Mouse (Mus musculus): ENCODE data around the gene Gm20388. TPM values are rescaled to one million over a fixed set of nuclear protein-coding genes. Genes with fewer than 3 reads are reported as not detected.

The Gm20388 gene
- polyA plus RNA-seq, 1 experiment from 2014 or later = not detected

GRCm38 (mm10) chr8:122357202-122357601, 2446.6 kb downstream of the Gm20388 start:
- no peaks in the 10 kb centered on the region for H3K27me3 ChIP-seq (ENCODE audit: control insufficient read depth, insufficient read depth, low read length)
- no peak overlapping the region for H3K4me3 ChIP-seq (ENCODE audit: low read depth, low read length)
- no peak overlapping the region for H3K4me2 ChIP-seq (ENCODE audit: low read depth, severe bottlenecking)
- H3K9me3 ChIP-seq (ENCODE audit: control insufficient read depth, low read length) = no peaks in the 10 kb centered on the region
- no peak overlapping the region for H3K27ac ChIP-seq (replicated peaks; ENCODE audit: low read depth, low read length)
- peak overlapping the region; percentile 13; the same call in 1 of the 2 replicates for H3K9ac ChIP-seq (ENCODE audit: low read length)
- H3K36me3 ChIP-seq (ENCODE audit: control insufficient read depth, insufficient read depth, low read length) = no peaks in the 10 kb centered on the region
- 47% methylated on average over 11 of the region's 11 CpGs for WGBS
- DNase-seq (ENCODE audit: low spot score) (no peak), ATAC-seq (ENCODE audit: insufficient number of reproducible peaks, low FRiP score, low TSS enrichment, low read depth) (no peak)
- no peaks in the 10 kb centered on the region for H3K4me1 ChIP-seq (ENCODE audit: control insufficient read depth, insufficient read depth, low read length)

DNA sequence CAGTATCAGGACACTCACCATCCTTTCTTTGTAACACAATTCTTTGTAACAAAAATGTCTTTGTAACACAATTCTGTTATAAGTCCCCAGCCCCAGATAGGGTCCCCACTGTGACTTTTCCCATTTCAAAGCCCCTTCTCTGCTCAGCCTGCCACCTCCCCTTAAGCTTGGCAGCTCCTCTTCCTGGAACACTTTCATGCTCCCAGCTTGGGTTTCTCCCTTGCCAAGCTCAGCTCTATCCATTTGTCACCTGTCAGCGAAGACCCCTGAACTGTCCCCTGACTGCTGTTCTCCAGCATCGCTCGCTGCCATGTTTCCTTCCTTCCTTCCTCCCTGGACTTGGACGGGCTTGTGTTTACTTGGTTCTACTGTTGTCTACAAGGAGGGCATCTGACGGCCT, 2447.0 kb downstream of the Gm20388 start:
- H3K9ac ChIP-seq (ENCODE audit: low read length) = no peak overlapping the region; the same call in 1 of the 2 replicates
- no peaks in the 10 kb centered on the region for H3K27me3 ChIP-seq (ENCODE audit: control insufficient read depth, insufficient read depth, low read length)
- H3K27ac ChIP-seq (replicated peaks; ENCODE audit: low read depth, low read length) = no peak overlapping the region
- 78% methylated on average over 5 of the region's 5 CpGs for WGBS
- no peak for DNase-seq (ENCODE audit: low spot score)
- no peaks in the 10 kb centered on the region for H3K4me1 ChIP-seq (ENCODE audit: control insufficient read depth, insufficient read depth, low read length)
- ATAC-seq (ENCODE audit: insufficient number of reproducible peaks, low FRiP score, low TSS enrichment, low read depth) = no peak
- no peaks in the 10 kb centered on the region for H3K9me3 ChIP-seq (ENCODE audit: control insufficient read depth, low read length)
- H3K4me3 ChIP-seq (ENCODE audit: low read depth, low read length) = no peak overlapping the region
- H3K4me2 ChIP-seq (ENCODE audit: low read depth, severe bottlenecking) = no peak overlapping the region
- no peaks in the 10 kb centered on the region for H3K36me3 ChIP-seq (ENCODE audit: control insufficient read depth, insufficient read depth, low read length)

DNA sequence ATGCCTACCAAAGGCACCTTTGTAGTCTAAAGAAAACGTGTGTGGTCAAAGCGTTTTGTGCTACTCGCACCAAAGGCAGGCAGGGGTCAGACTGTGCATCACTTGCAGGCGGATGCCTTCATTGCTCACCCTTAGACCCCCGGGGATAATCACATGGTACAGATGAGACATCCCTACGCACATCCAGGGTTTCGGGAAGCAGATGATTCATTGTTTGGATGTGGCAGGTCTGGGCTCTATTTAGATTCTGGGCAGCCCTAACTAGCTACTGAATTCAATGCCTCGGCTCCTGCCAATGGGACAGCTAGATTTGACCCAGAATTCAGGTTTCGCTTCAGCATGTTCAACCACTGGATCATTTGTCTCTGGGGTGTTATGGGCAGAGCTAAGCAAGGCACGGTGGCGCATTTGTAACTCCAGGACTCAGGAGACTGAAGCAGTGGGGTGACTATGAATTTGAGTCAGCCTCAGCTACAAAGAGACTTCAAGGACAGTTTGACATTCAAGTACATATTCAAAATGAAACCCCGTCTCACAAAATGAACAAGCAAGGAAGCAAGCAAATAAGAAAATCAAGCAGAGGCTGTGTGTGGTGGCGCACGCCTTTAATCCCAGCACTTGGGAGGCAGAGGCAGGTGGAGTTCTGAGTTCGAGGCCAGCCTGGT, 2448.6 kb downstream of the Gm20388 start:
- no peak for DNase-seq (ENCODE audit: low spot score)
- Histone ChIP-seq H3K4me1 (ENCODE audit: control insufficient read depth, insufficient read depth, low read length) (no peaks in the 10 kb centered on the region), H3K27ac (replicated peaks; ENCODE audit: low read depth, low read length) (no peak overlapping the region), H3K36me3 (ENCODE audit: control insufficient read depth, insufficient read depth, low read length) (no peaks in the 10 kb centered on the region), H3K27me3 (ENCODE audit: control insufficient read depth, insufficient read depth, low read length) (no peaks in the 10 kb centered on the region), H3K9ac (ENCODE audit: low read length) (no peak overlapping the region), H3K4me3 (ENCODE audit: low read depth, low read length) (no peak overlapping the region), H3K4me2 (ENCODE audit: low read depth, severe bottlenecking) (no peak overlapping the region), H3K9me3 (ENCODE audit: control insufficient read depth, low read length) (no peaks in the 10 kb centered on the region)
- no peak for ATAC-seq (ENCODE audit: insufficient number of reproducible peaks, low FRiP score, low TSS enrichment, low read depth)
- 81% methylated on average over 15 of the region's 15 CpGs for WGBS

GRCm38 (mm10) chr8:122360696-122361416, 2450.2 kb downstream of the Gm20388 start, which contains the start of gene Trhr2:
Gene Trhr2, minus strand, starts transcription at chr8:122360746.
- ATAC-seq (ENCODE audit: insufficient number of reproducible peaks, low FRiP score, low TSS enrichment, low read depth) (no peak), DNase-seq (ENCODE audit: low spot score) (no peak)
- Histone ChIP-seq H3K36me3 (ENCODE audit: control insufficient read depth, insufficient read depth, low read length) (no peaks in the 10 kb centered on the region), H3K4me2 (ENCODE audit: low read depth, severe bottlenecking) (no peak within 1 kb of the TSS), H3K27me3 (ENCODE audit: control insufficient read depth, insufficient read depth, low read length) (no peaks in the 10 kb centered on the region), H3K4me1 (ENCODE audit: control insufficient read depth, insufficient read depth, low read length) (no peaks in the 10 kb centered on the region), H3K27ac (replicated peaks; ENCODE audit: low read depth, low read length) (no peak within 1 kb of the TSS), H3K9me3 (ENCODE audit: control insufficient read depth, low read length) (no peaks in the 10 kb centered on the region), H3K9ac (ENCODE audit: low read length) (no peak within 1 kb of the TSS), H3K4me3 (ENCODE audit: low read depth, low read length) (no peak within 1 kb of the TSS)
- WGBS = 79% methylated on average over 7 of the region's 7 CpGs

- Histone ChIP-seq H3K4me1 (ENCODE audit: control insufficient read depth, insufficient read depth, low read length) (no peaks in the 10 kb centered on the region), H3K27me3 (ENCODE audit: control insufficient read depth, insufficient read depth, low read length) (no peaks in the 10 kb centered on the region), H3K4me2 (ENCODE audit: low read depth, severe bottlenecking) (no peak overlapping the region), H3K9me3 (ENCODE audit: control insufficient read depth, low read length) (no peaks in the 10 kb centered on the region), H3K36me3 (ENCODE audit: control insufficient read depth, insufficient read depth, low read length) (no peaks in the 10 kb centered on the region), H3K9ac (ENCODE audit: low read length) (no peak overlapping the region), H3K4me3 (ENCODE audit: low read depth, low read length) (no peak overlapping the region), H3K27ac (replicated peaks; ENCODE audit: low read depth, low read length) (no peak overlapping the region)
- no peak; the same call in 1 of the 2 replicates for ATAC-seq (ENCODE audit: insufficient number of reproducible peaks, low FRiP score, low TSS enrichment, low read depth)
- no peak for DNase-seq (ENCODE audit: low spot score)
- 38% methylated on average over 5 of the region's 5 CpGs for WGBS
Measured at GRCm38 (mm10) chr8:122362271-122362670, 2451.6 kb downstream of the Gm20388 start.

DNA sequence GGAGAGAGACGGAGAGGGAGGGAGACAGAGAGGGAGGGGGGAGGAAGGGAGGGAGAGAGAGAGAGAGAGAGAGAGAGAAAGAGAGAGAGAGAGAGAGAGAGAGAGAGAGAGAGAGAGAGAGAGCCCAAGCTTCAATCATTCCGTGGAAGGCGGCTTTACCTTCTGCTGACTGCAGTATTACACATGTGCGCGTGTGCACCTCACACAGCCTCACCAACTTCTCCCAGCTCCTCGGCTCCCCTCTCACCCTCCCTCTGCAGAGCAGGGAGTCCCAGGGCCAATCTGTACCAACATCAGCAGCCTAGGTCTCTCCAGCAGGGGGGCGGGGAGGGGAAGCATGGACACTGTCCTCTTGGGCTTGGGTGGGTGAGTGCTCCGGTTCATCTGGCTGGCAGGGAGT, 2452.3 kb downstream of the Gm20388 start:
- Histone ChIP-seq H3K4me2 (ENCODE audit: low read depth, severe bottlenecking) (no peak overlapping the region), H3K36me3 (ENCODE audit: control insufficient read depth, insufficient read depth, low read length) (no peaks in the 10 kb centered on the region), H3K27ac (replicated peaks; ENCODE audit: low read depth, low read length) (no peak overlapping the region), H3K9ac (ENCODE audit: low read length) (no peak overlapping the region), H3K4me1 (ENCODE audit: control insufficient read depth, insufficient read depth, low read length) (no peaks in the 10 kb centered on the region), H3K9me3 (ENCODE audit: control insufficient read depth, low read length) (no peaks in the 10 kb centered on the region), H3K4me3 (ENCODE audit: low read depth, low read length) (no peak overlapping the region), H3K27me3 (ENCODE audit: control insufficient read depth, insufficient read depth, low read length) (no peaks in the 10 kb centered on the region)
- 26% methylated on average over 8 of the region's 8 CpGs for WGBS
- DNase-seq (ENCODE audit: low spot score) (no peak), ATAC-seq (ENCODE audit: insufficient number of reproducible peaks, low FRiP score, low TSS enrichment, low read depth) (no peak)

DNA sequence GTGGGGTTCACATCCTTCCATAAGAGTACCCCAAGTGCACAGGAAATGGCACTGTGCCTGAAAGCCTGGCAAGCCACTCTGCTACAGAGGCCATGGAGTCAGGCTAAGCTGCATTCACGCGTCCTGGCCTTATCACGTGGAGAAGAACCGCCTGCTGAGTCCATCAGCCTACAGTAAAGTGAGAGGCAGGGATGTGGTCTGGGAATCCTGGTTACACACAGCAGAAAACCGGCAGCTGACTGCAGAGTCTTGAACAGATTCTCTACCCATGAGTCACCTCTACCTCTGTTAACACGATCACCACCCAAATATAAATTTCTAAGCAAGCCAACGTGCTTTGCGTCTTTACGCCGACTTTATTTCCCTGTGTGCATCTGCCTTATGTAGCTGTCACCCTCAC, 2457.9 kb downstream of the Gm20388 start:
- H3K27me3 ChIP-seq (ENCODE audit: control insufficient read depth, insufficient read depth, low read length) = no peaks in the 10 kb centered on the region
- H3K36me3 ChIP-seq (ENCODE audit: control insufficient read depth, insufficient read depth, low read length) = no peaks in the 10 kb centered on the region
- H3K4me2 ChIP-seq (ENCODE audit: low read depth, severe bottlenecking) = no peak overlapping the region
- WGBS = 81% methylated on average over 10 of the region's 10 CpGs
- no peak for DNase-seq (ENCODE audit: low spot score)
- ATAC-seq (ENCODE audit: insufficient number of reproducible peaks, low FRiP score, low TSS enrichment, low read depth) = no peak
- H3K4me1 ChIP-seq (ENCODE audit: control insufficient read depth, insufficient read depth, low read length) = no peaks in the 10 kb centered on the region
- no peak overlapping the region for H3K27ac ChIP-seq (replicated peaks; ENCODE audit: low read depth, low read length)
- no peak overlapping the region for H3K4me3 ChIP-seq (ENCODE audit: low read depth, low read length)
- no peaks in the 10 kb centered on the region for H3K9me3 ChIP-seq (ENCODE audit: control insufficient read depth, low read length)
- H3K9ac ChIP-seq (ENCODE audit: low read length) = no peak overlapping the region

DNA sequence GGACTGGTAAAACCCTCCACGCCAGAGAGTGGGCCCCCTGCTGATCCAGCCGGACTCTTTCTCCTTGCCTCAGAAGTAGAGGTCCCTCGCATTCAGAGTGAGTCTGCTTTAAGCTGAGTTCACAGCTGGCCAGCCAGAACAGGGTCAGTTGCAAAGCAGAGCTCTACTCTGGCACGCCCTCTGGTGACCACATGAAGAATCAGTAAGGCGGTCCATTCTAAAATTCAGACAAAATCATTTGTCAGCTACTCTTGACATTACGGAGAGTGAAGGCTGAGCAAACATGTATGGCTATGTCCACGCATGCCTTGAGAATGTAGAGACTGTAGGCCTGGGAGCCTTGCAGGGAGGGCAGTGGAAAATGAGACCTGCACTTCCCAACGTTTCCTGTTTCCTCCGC, 2459.0 kb downstream of the Gm20388 start:
- no peaks in the 10 kb centered on the region for H3K36me3 ChIP-seq (ENCODE audit: control insufficient read depth, insufficient read depth, low read length)
- H3K4me2 ChIP-seq (ENCODE audit: low read depth, severe bottlenecking) = no peak overlapping the region
- H3K4me1 ChIP-seq (ENCODE audit: control insufficient read depth, insufficient read depth, low read length) = no peaks in the 10 kb centered on the region
- no peak overlapping the region for H3K9ac ChIP-seq (ENCODE audit: low read length)
- H3K4me3 ChIP-seq (ENCODE audit: low read depth, low read length) = no peak overlapping the region
- H3K27me3 ChIP-seq (ENCODE audit: control insufficient read depth, insufficient read depth, low read length) = no peaks in the 10 kb centered on the region
- H3K27ac ChIP-seq (replicated peaks; ENCODE audit: low read depth, low read length) = no peak overlapping the region
- ATAC-seq (ENCODE audit: insufficient number of reproducible peaks, low FRiP score, low TSS enrichment, low read depth) (no peak), DNase-seq (ENCODE audit: low spot score) (peak; percentile 82)
- no peaks in the 10 kb centered on the region for H3K9me3 ChIP-seq (ENCODE audit: control insufficient read depth, low read length)
- 9% methylated on average over 9 of the region's 9 CpGs for WGBS
